Mouse (Mus musculus) lung, postnatal 0 days (tissue): ENCODE data around the gene Psmg3. TPM values are rescaled to one million over a fixed set of nuclear protein-coding genes. Genes with fewer than 3 reads are reported as not detected.

Source experiments
- ATAC-seq: fragments of 200-750 bp; cut with Nextera tagmentation; 2 replicates; pipeline ENCODE4 v1.8.0; 2017; ENCODE audit warnings: moderate library complexity
- DNase-seq: peaks from one replicate; pipeline ENCODE4 v3.0.0-alpha.2; 2016; ENCODE audit warnings: low spot score
- H3K27ac ChIP-seq: fragments of 300-500 bp; sonication (generic); 2 replicates; pipeline ENCODE4 v1.5.1; 2014; ENCODE audit warnings: antibody characterized with exemption, mild to moderate bottlenecking, low read length, mixed read lengths
- H3K27me3 ChIP-seq: fragments of 300-500 bp; sonication (generic); replicated peaks from 2 replicates; pipeline ENCODE4 v1.6.1; 2014; ENCODE audit warnings: low read length, mixed read lengths; ENCODE audit not compliant: insufficient read depth
- H3K36me3 ChIP-seq: fragments of 300-500 bp; sonication (generic); 2 replicates; pipeline ENCODE4 v1.6.1; 2014; ENCODE audit warnings: low read length, mixed read lengths; ENCODE audit not compliant: insufficient read depth
- H3K4me1 ChIP-seq: fragments of 300-500 bp; sonication (generic); 2 replicates; pipeline ENCODE4 v1.6.1; 2014; ENCODE audit warnings: antibody characterized with exemption, low read depth, low read length, mixed read lengths; ENCODE audit not compliant: insufficient read depth
- H3K4me2 ChIP-seq: fragments of 300-500 bp; sonication (generic); replicated peaks from 2 replicates; pipeline ENCODE4 v1.6.1; 2014; ENCODE audit warnings: low read depth, mild to moderate bottlenecking, low read length, moderate library complexity, mixed read lengths
- H3K4me3 ChIP-seq: fragments of 300-500 bp; sonication (generic); 2 replicates; pipeline ENCODE4 v1.5.1; 2014; ENCODE audit warnings: low read depth, low read length
- H3K9ac ChIP-seq: fragments of 300-500 bp; sonication (generic); replicated peaks from 2 replicates; pipeline ENCODE4 v1.6.1; 2014; ENCODE audit warnings: low read depth, mild to moderate bottlenecking
- H3K9me3 ChIP-seq: fragments of 300-500 bp; sonication (generic); 2 replicates; pipeline ENCODE4 v1.6.1; 2016; ENCODE audit warnings: low read length, mixed read lengths
- CTCF ChIP-seq: IDR thresholded peaks from 2 replicates; pipeline ENCODE4 v1.5.1; 2016; ENCODE audit warnings: antibody characterized with exemption, mild to moderate bottlenecking
- EP300 ChIP-seq: IDR thresholded peaks from 2 replicates; pipeline ENCODE4 v1.6.1; 2016; ENCODE audit warnings: antibody characterized with exemption, mild to moderate bottlenecking, control low read depth
- WGBS: fragments of 180-500 bp; shearing (Covaris S2); extraction: QIAGEN DNeasy Blood & Tissue Kit; methylation state at CpG from one replicate; pipeline ENCODE4 v1.1.7; 2014; 5-methylcytosine and 5-hydroxymethylcytosine counted together
- polyA plus RNA-seq: library from polyadenylated mRNA; unstranded; fragments of >200 nt; fragmentation: Nextera tagmentation; extraction: Ambion mirVana; gene quantifications from 2 replicates; pipeline ENCODE4 v1.2.1, GENCODE M21; 2015

The Psmg3 gene
- polyA plus RNA-seq = 41.1 and 45.4 TPM in 2 replicates

- DNase-seq (peak; percentile 76), ATAC-seq (peak; percentile 95)
- H3K27ac ChIP-seq = peak within 1 kb of the TSS; percentile 33
- H3K27me3 ChIP-seq = no peaks in the 10 kb centered on the region
- peak within 1 kb of the TSS; percentile 90 for H3K4me2 ChIP-seq
- no peak for TF ChIP-seq EP300
- TF ChIP-seq CTCF = no peak
- H3K4me3 ChIP-seq = peak within 1 kb of the TSS; percentile 71
- H3K9ac ChIP-seq = peak within 1 kb of the TSS; percentile 70
- no peaks in the 10 kb centered on the region for H3K9me3 ChIP-seq
- H3K4me1 ChIP-seq = peaks cover 6% of the 10 kb centered on the region; the same call in 1 of the 2 replicates
- 1% methylated on average over 43 of the region's 43 CpGs for WGBS
- H3K36me3 ChIP-seq = peaks cover 4% of the 10 kb centered on the region; the same call in 1 of the 2 replicates
Measured at GRCm38 (mm10) chr5:139826357-139827055, at the start of gene Psmg3, which contains the start of gene Gm26938. Psmg3 (minus strand) TSS chr5:139826885. Gm26938 (minus strand) TSS chr5:139826407.

GRCm38 (mm10) chr5:139871526-139871925, 44.8 kb upstream of the Psmg3 start:
- Histone ChIP-seq H3K9ac (no peak overlapping the region), H3K36me3 (no peaks in the 10 kb centered on the region), H3K27me3 (no peaks in the 10 kb centered on the region), H3K4me1 (no peaks in the 10 kb centered on the region), H3K27ac (no peak overlapping the region), H3K9me3 (no peaks in the 10 kb centered on the region), H3K4me2 (no peak overlapping the region), H3K4me3 (no peak overlapping the region)
- ATAC-seq (peak; percentile 32; the same call in 1 of the 2 replicates), DNase-seq (peak; percentile 32)
- TF ChIP-seq CTCF (no peak), EP300 (no peak)
- WGBS = 47% methylated on average over 1 of the region's 1 CpGs

- no peaks in the 10 kb centered on the region for H3K9me3 ChIP-seq
- ATAC-seq (peak; percentile 99), DNase-seq (peak; percentile 82)
- H3K4me1 ChIP-seq = no peaks in the 10 kb centered on the region
- H3K4me3 ChIP-seq = no peak overlapping the region
- H3K27ac ChIP-seq = no peak overlapping the region
- no peak overlapping the region for H3K9ac ChIP-seq
- no peaks in the 10 kb centered on the region for H3K36me3 ChIP-seq
- no peaks in the 10 kb centered on the region for H3K27me3 ChIP-seq
- 28% methylated on average over 3 of the region's 4 CpGs for WGBS
- TF ChIP-seq CTCF = no peak
- TF ChIP-seq EP300 = 0 out of 2 replicates have a peak, but pooled peaks have one; percentile 49
- no peak overlapping the region for H3K4me2 ChIP-seq
Measured at GRCm38 (mm10) chr5:139870886-139871285, 44.2 kb upstream of the Psmg3 start.

- H3K9me3 ChIP-seq = no peaks in the 10 kb centered on the region
- no peak overlapping the region for H3K4me2 ChIP-seq
- TF ChIP-seq CTCF = no peak
- TF ChIP-seq EP300 = no peak
- H3K4me1 ChIP-seq = no peaks in the 10 kb centered on the region
- 18% methylated on average over 4 of the region's 4 CpGs for WGBS
- H3K27ac ChIP-seq = no peak overlapping the region
- H3K4me3 ChIP-seq = no peak overlapping the region
- no peaks in the 10 kb centered on the region for H3K27me3 ChIP-seq
- no peak overlapping the region for H3K9ac ChIP-seq
- H3K36me3 ChIP-seq = no peaks in the 10 kb centered on the region
- DNase-seq (peak; percentile 75), ATAC-seq (no peak)
Measured at GRCm38 (mm10) chr5:139862759-139863158, 36.1 kb upstream of the Psmg3 start.

GRCm38 (mm10) chr5:139860328-139861104, 33.8 kb upstream of the Psmg3 start:
- no peak overlapping the region for H3K4me2 ChIP-seq
- no peaks in the 10 kb centered on the region for H3K9me3 ChIP-seq
- no peaks in the 10 kb centered on the region for H3K36me3 ChIP-seq
- TF ChIP-seq EP300 (no peak), CTCF (no peak)
- no peaks in the 10 kb centered on the region for H3K27me3 ChIP-seq
- H3K27ac ChIP-seq = no peak overlapping the region
- ATAC-seq (no peak), DNase-seq (no peak)
- no peak overlapping the region for H3K4me3 ChIP-seq
- no peaks in the 10 kb centered on the region for H3K4me1 ChIP-seq
- H3K9ac ChIP-seq = no peak overlapping the region
- 59% methylated on average over 13 of the region's 15 CpGs for WGBS

- Histone ChIP-seq H3K9me3 (no peaks in the 10 kb centered on the region), H3K4me1 (no peaks in the 10 kb centered on the region), H3K9ac (no peak overlapping the region), H3K4me2 (no peak overlapping the region), H3K27me3 (no peaks in the 10 kb centered on the region), H3K27ac (no peak overlapping the region), H3K4me3 (no peak overlapping the region), H3K36me3 (no peaks in the 10 kb centered on the region)
- ATAC-seq (no peak), DNase-seq (no peak)
- 70% methylated on average over 12 of the region's 12 CpGs for WGBS
- TF ChIP-seq EP300 (no peak), CTCF (no peak)
Measured at GRCm38 (mm10) chr5:139849626-139850320, 23.1 kb upstream of the Psmg3 start.
